Mouse (Mus musculus): ENCODE results near the gene Figla.
"Not testable (repeated sequence)": the region's sequence is repeated elsewhere in the genome, so short reads cannot be mapped to it uniquely, and the experiment has no call there.

Figla gene

DNA sequence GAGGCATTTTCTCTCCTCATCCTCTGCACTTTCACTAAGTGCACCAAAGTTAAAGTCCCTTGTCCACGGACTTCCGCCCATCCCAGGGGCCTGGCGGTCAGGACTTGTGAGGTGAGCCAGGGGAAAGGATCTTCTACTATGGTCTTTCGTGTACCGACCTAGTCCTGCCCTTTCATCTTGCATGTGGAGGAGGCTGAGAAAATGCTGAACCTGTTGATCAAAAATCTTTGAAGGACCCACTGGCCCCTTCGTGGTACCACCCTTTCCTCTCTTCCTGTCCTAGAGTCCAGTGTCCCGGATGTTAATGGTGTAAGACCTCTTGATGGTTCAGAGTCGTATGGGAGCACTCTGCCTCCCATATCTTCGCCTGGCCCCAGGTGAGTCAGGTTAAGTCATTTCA is at the start of gene Figla:
Gene Figla (plus strand): TSS at position 301 of the 400 bp plus-strand sequence.
- no peaks in the 10 kb centered on the region for H3K27me3 ChIP-seq (ENCODE audit: control insufficient read depth, insufficient read depth, low read length, poor library complexity, severe bottlenecking)
- no peak for DNase-seq (ENCODE audit: low read depth, low spot score)
- no peaks in the 10 kb centered on the region for H3K36me3 ChIP-seq (ENCODE audit: control insufficient read depth, insufficient read depth, low read length, poor library complexity, severe bottlenecking)

DNA sequence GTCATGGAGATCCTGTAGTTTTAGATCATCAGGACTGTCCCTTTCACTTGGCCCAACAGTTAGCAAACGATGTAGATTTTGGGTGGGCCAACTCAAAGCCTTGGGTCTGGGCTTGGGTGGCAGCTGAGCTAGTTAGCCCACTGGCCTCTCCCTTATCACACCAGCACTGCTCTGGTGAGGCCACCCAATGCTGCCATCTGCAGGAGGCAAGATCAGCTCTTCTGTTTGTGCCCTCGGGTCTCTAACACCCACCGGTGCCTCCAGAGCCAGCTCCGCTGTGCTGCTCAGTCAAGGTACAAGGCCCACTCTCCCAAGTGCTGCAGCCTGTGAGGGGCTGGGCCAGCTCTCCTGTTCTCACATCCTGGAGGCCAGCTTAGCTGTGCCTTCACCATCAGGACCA is 49.3 kb upstream of the Figla start:
- no peaks in the 10 kb centered on the region for H3K36me3 ChIP-seq (ENCODE audit: control insufficient read depth, insufficient read depth, low read length, poor library complexity, severe bottlenecking)
- no peaks in the 10 kb centered on the region for H3K27me3 ChIP-seq (ENCODE audit: control insufficient read depth, insufficient read depth, low read length, poor library complexity, severe bottlenecking)
- DNase-seq (ENCODE audit: low read depth, low spot score), result peak; percentile 71

DNA sequence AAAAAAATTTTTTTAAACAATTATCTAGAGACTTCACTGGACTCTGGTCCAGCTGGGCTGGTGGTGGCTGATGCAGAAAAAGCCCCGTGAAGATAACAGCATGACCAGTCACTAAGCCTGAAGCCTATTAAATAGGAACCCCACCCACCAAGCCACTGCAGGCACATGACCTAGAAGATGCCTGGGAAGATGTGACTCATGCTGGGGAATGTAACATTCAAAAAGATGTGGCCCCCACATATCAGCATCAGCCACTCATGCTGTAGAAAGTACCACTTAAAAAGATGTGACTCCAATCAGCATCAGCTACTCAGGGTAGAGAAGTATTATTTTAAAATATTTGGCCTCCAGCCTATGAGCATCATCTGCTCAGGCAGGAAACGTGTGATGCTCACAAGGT is 46.1 kb upstream of the Figla start:
- Histone ChIP-seq H3K36me3 (ENCODE audit: control insufficient read depth, insufficient read depth, low read length, poor library complexity, severe bottlenecking) (no peaks in the 10 kb centered on the region), H3K27me3 (ENCODE audit: control insufficient read depth, insufficient read depth, low read length, poor library complexity, severe bottlenecking) (no peaks in the 10 kb centered on the region)
- peak; percentile 50 for DNase-seq (ENCODE audit: low read depth, low spot score)

- no peak for DNase-seq (ENCODE audit: low read depth, low spot score)
- H3K27me3 ChIP-seq (ENCODE audit: control insufficient read depth, insufficient read depth, low read length, poor library complexity, severe bottlenecking), result no peaks in the 10 kb centered on the region
- no peaks in the 10 kb centered on the region for H3K36me3 ChIP-seq (ENCODE audit: control insufficient read depth, insufficient read depth, low read length, poor library complexity, severe bottlenecking)
Measured at GRCm38 (mm10) chr6:85972699-85973098, 43.3 kb upstream of the Figla start.

- DNase-seq (ENCODE audit: low read depth, low spot score), result no peak
- Histone ChIP-seq H3K27me3 (ENCODE audit: control insufficient read depth, insufficient read depth, low read length, poor library complexity, severe bottlenecking) (no peaks in the 10 kb centered on the region), H3K36me3 (ENCODE audit: control insufficient read depth, insufficient read depth, low read length, poor library complexity, severe bottlenecking) (no peaks in the 10 kb centered on the region)
Measured at GRCm38 (mm10) chr6:85973336-85973735, 42.6 kb upstream of the Figla start.

DNA sequence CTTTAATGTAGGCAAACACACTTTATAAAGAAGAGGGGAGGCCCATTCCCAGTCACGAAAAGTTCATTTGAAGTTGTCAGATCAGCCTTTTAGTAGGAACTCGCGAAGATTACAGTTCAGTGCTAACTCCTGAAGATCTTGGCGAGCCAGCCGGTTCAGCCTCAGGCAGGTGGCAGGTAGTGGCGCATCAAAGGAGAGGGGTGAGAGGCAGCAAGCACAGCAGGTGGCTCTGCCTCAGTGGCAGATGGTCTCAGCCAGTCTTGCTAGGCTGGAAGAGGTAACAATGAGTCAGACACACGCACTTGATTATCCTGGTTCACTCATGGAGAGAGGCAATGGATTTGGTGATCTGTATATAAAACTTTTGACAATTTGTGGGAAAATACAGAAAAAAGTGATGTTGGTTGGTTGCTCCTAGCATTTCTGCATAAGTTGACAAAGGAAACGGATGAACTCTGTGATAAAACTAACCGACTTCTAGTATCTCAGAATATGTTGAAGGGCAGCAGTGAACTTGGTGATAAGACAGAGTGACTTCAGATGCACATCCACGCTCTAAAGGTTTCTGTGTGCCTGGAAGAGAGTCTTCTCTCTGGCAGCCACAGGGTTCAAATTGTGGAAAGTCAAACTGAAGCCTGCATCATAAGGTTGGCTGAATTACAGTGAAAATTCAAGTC is 40.9 kb upstream of the Figla start:
- H3K36me3 ChIP-seq (ENCODE audit: control insufficient read depth, insufficient read depth, low read length, poor library complexity, severe bottlenecking), result no peaks in the 10 kb centered on the region
- no peaks in the 10 kb centered on the region for H3K27me3 ChIP-seq (ENCODE audit: control insufficient read depth, insufficient read depth, low read length, poor library complexity, severe bottlenecking)
- no peak for DNase-seq (ENCODE audit: low read depth, low spot score)

DNA sequence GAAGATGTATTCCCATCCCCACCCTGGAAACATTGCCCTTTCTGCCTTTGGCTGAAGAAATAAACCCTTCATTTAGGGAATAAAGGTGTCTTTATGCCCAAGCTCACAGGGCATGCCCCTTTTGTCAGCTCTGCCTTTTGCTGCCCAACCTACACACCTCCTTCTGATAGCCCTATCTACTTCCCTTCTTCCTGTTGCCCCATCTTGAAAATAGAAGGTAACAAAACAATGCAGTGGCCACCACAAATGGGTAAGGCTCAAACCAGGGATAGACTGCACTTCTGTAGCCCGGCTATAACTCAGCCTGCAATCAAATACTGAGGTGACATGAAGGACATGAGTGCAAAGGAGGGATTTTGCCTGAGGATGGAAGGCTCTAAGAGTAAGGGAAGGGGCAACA is 40.2 kb upstream of the Figla start:
- H3K27me3 ChIP-seq (ENCODE audit: control insufficient read depth, insufficient read depth, low read length, poor library complexity, severe bottlenecking), result no peaks in the 10 kb centered on the region
- no peaks in the 10 kb centered on the region for H3K36me3 ChIP-seq (ENCODE audit: control insufficient read depth, insufficient read depth, low read length, poor library complexity, severe bottlenecking)
- no peak for DNase-seq (ENCODE audit: low read depth, low spot score)

- peak; percentile 60 for DNase-seq (ENCODE audit: low read depth, low spot score)
Measured at GRCm38 (mm10) chr6:85976242-85976641, 39.7 kb upstream of the Figla start.

GRCm38 (mm10) chr6:85978736-85979135 is 37.2 kb upstream of the Figla start:
- H3K27me3 ChIP-seq (ENCODE audit: control insufficient read depth, insufficient read depth, low read length, poor library complexity, severe bottlenecking); H3K36me3 ChIP-seq (ENCODE audit: control insufficient read depth, insufficient read depth, low read length, poor library complexity, severe bottlenecking): not testable (repeated sequence)
- peak; percentile 67 for DNase-seq (ENCODE audit: low read depth, low spot score)

More at GRCm38 (mm10) chr6:85976242-85976641, 39.7 kb upstream of the Figla start:
- Histone ChIP-seq H3K36me3 (ENCODE audit: control insufficient read depth, insufficient read depth, low read length, poor library complexity, severe bottlenecking) (no peaks in the 10 kb centered on the region), H3K27me3 (ENCODE audit: control insufficient read depth, insufficient read depth, low read length, poor library complexity, severe bottlenecking) (no peaks in the 10 kb centered on the region)

DNA sequence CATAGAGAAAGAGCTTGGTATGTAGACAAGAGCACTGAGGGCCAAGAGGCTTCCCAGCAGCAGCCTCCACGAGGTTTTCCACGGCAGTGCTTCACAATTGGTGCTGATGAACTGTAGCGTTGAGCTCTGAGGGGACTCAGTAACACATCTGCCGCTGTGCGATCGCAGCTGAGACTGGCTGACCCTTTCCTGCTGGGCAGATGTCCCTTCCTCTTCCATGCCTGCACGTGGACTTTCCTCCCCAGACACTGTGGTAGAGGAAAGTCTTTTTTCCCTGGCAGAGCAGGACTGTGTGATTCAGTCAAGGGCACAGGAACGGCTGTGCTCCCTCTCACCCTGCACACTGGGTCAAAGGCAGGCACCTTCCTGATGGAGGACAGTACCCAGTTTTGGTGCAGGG is 31.6 kb upstream of the Figla start:
- Histone ChIP-seq H3K27me3 (ENCODE audit: control insufficient read depth, insufficient read depth, low read length, poor library complexity, severe bottlenecking) (no peaks in the 10 kb centered on the region), H3K36me3 (ENCODE audit: control insufficient read depth, insufficient read depth, low read length, poor library complexity, severe bottlenecking) (no peaks in the 10 kb centered on the region)
- no peak for DNase-seq (ENCODE audit: low read depth, low spot score)

- not testable (repeated sequence) for H3K27me3 ChIP-seq (ENCODE audit: control insufficient read depth, insufficient read depth, low read length, poor library complexity, severe bottlenecking); DNase-seq (ENCODE audit: low read depth, low spot score); H3K36me3 ChIP-seq (ENCODE audit: control insufficient read depth, insufficient read depth, low read length, poor library complexity, severe bottlenecking)
Measured at GRCm38 (mm10) chr6:85989570-85989969, 26.4 kb upstream of the Figla start.

GRCm38 (mm10) chr6:85990774-85991173 is 25.2 kb upstream of the Figla start:
- H3K36me3 ChIP-seq (ENCODE audit: control insufficient read depth, insufficient read depth, low read length, poor library complexity, severe bottlenecking); DNase-seq (ENCODE audit: low read depth, low spot score); H3K27me3 ChIP-seq (ENCODE audit: control insufficient read depth, insufficient read depth, low read length, poor library complexity, severe bottlenecking): not testable (repeated sequence)

GRCm38 (mm10) chr6:86003405-86003925 is 12.5 kb upstream of the Figla start:
- H3K36me3 ChIP-seq (ENCODE audit: control insufficient read depth, insufficient read depth, low read length, poor library complexity, severe bottlenecking), result no peaks in the 10 kb centered on the region
- H3K27me3 ChIP-seq (ENCODE audit: control insufficient read depth, insufficient read depth, low read length, poor library complexity, severe bottlenecking), result no peaks in the 10 kb centered on the region
- DNase-seq (ENCODE audit: low read depth, low spot score), result peak; percentile 50

GRCm38 (mm10) chr6:86004271-86005148 is 11.5 kb upstream of the Figla start:
- DNase-seq (ENCODE audit: low read depth, low spot score), result peak; percentile 93
- Histone ChIP-seq H3K27me3 (ENCODE audit: control insufficient read depth, insufficient read depth, low read length, poor library complexity, severe bottlenecking) (no peaks in the 10 kb centered on the region), H3K36me3 (ENCODE audit: control insufficient read depth, insufficient read depth, low read length, poor library complexity, severe bottlenecking) (no peaks in the 10 kb centered on the region)

DNA sequence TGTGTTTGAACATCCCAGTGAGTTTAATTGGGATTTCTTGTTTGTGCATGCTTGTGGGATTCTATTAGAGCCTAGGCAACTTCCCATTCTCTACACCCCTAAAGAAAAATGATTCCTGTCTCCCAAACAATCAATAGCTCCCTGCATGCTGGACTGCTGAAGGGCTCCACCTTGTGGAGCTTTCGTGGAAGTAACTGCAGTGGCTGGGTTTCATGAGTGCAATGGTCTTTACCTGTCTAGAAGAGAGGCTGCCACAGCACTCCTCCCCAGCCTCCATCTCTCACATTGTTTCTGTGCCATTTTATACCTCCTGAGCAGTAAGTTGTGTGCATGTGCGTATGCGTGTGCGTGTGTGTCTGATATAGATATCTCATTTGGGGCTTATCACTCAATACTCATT is 6.0 kb upstream of the Figla start:
- no peaks in the 10 kb centered on the region for H3K27me3 ChIP-seq (ENCODE audit: control insufficient read depth, insufficient read depth, low read length, poor library complexity, severe bottlenecking)
- no peaks in the 10 kb centered on the region for H3K36me3 ChIP-seq (ENCODE audit: control insufficient read depth, insufficient read depth, low read length, poor library complexity, severe bottlenecking)
- peak; percentile 72 for DNase-seq (ENCODE audit: low read depth, low spot score)

Data from splenic B cell, adult 2 months (primary cell).